Mouse (Mus musculus) testis, postnatal 14 days (tissue): ENCODE data around the gene Arpp19.

ENCODE experiments used
- DNase-seq: peaks from one replicate; pipeline ENCODE4 v3.0.0; 2021; ENCODE audit warnings: low spot score

Arpp19 gene

DNA sequence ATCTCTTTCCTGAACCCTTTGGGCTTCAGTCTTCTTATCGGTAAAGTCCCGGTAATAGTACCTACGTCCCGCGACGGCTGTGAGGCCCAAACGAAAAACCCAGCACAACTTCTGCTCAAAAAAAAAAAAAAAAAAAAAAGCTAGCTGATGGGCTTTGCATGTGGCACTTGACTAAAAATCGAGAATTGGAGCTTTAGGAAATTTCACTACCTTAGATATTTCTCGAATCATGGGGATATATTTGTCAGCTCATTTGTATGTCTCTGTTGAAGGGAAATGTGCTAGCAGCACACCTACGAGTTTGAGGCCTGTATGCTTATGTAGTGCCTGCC, 909 bp downstream of the Arpp19 start:
- no peak for DNase-seq

GRCm38 (mm10) chr9:75040566-75040965, 3.2 kb downstream of the Arpp19 start:
- no peak for DNase-seq

DNA sequence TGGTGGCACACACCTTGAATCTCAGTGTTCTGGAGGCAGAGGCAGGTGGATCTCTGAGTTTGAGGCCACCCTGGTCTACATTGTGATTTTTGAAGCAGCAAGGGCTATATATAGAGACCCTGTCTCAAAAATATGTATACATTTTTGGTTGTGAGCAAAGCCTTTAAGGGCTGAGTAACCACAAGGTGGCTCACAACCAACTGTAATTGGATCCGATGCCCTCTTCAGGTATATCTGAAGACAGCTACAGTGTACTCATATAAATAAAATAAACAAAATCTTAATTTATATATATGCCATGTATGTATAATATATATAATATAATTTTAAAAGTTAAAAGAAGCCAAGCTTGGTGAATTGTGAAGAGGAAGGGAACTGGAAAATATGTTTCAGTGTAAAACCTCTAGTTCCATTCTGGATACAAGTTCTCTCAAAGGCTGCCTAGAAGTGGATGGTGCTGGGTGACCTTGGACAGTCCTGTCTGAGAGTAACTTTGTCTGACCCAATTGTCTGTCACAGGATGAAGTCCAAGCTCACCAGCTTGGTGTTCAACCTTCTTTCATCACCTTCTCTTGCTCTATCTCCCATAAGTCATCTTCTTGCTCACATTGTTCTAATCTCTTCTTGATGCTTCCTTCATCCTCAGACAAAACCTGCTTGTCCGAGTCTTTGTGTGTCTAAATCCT, 4.6 kb downstream of the Arpp19 start:
- no peak for DNase-seq

DNA sequence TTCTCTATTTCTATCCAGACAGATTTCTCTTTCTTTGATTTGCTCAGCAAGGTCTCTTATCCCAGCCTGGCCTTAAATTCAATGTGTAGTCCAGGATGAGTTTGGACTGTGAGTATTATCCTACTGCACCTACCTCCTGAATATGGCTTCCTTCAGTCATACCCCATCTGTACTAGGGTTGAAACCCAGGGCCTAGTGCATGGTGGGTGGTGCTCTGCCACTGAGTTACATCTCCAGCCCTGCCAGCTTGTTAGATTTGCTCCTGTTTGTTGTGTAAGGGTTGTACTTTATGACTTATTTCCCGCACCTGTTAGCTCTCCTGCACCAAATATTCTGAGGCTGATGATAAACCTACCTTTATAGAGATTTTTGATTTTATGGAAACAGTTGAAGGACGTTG, 5.8 kb downstream of the Arpp19 start:
- no peak for DNase-seq

- DNase-seq: no peak
Measured at GRCm38 (mm10) chr9:75047079-75047478, 9.7 kb downstream of the Arpp19 start.

- no peak for DNase-seq
Measured at GRCm38 (mm10) chr9:75049100-75049499, 11.7 kb downstream of the Arpp19 start.

- no peak for DNase-seq
Measured at GRCm38 (mm10) chr9:75050003-75050402, 12.6 kb downstream of the Arpp19 start.

DNA sequence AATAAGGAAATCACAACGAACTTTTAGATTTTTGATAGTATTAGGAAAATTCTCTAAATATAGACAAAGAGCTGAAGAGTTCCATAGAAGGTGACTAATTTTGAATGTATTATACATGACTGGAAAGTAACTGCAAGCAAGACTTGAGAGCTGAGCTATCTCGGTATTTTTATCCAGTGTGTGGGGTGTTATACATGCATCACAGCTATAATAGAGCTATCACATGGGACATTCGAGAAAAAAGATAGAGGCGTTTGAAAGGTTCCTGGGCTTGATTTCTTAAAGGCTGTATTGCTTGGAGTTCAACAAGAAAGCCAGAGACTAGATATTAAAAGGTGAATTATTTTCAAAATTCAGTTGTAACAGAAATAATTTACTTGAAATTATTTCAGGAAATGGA, 14.4 kb downstream of the Arpp19 start:
- DNase-seq: no peak

GRCm38 (mm10) chr9:75055046-75055445, 17.6 kb downstream of the Arpp19 start:
- DNase-seq: no peak

GRCm38 (mm10) chr9:75064678-75065331, 27.4 kb downstream of the Arpp19 start:
- DNase-seq: no peak

DNA sequence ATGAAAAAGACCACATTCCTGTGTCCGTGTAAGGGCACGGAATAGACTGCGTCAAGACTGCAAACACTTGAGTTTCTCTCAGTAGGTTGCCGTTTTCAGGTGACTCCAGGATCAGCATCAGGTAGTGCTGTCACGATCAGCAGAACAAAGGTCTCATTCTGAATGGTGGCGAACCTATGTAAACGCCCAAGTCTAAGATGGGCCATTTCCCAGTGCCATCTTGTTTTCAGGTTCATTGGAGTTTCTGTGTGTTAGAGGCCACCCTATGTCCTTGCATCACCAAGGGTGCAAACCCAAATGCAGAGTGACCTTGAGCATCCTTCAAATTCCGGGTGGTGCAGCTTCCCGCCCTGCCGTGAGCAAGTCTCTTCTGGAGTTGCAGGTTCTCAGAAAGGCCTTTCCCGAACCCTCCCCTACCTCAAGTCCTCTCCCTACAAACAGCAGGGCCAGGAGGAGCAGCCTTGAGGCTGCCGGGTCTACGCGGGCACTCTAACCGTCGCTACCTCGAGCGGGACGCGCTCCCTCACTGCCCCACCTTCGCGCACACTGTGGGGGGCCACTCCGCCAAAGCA, 33.1 kb downstream of the Arpp19 start, which contains the start of gene Myo5a:
Myo5a (plus strand) TSS at position 559 of the 572 bp plus-strand sequence.
- no peak for DNase-seq

DNA sequence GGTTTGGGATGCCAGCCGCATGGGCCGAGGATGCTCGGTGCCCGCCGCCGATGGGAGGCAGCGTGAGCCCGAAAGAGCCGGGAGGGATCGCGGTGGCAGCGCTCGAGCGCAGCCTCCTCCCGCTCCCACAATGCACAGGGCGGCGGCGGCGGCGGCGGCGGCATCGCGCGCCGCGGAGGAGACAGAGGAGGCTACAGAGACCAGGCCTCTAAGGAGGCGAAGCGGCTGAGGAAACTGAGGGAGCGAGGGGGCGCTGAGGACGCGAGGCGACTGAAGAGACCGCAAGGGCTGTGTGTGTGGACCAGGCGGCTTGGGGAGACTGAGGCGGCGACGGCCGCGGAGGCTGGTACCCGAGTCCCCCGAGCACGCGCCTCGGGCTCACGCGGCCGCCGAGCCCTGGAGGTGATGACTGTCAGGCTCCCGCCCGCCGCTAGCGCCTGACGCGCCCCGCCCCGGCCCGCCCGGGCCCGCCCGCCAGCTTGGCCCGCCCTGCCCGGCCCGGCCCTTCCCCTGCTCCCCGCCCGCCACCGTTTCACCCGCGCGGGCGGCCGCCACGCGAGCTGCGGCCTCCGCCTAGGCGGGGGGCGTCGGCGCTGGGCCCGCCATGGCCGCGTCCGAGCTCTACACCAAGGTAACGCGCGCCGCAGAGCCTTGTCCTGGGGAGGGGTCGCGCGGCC, 33.8 kb downstream of the Arpp19 start:
- DNase-seq: peak; percentile 83

DNA sequence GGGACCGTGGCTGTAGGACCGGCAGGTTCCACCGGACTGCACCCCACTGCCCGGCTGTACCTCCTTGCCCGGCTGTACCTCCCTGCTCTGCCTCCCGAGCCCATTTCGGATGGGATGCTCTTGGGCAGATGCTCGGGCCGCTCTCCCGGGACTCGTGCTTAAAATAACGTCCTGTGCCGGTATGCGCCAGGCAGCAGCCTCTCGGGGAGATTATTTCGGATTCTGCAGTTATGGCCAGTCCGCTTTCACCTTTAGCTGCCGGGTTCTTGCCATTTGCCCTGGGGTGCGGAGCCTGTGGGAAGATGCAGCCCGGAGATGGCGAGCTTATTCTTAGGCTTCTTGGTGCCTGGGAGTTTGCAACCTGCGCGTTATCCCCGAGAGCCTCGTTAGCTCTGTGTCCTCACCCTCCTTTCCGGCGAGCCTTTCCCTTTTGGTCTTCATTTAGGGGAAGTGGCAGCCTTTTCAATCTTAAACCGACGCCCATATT, 34.3 kb downstream of the Arpp19 start:
- no peak for DNase-seq

DNA sequence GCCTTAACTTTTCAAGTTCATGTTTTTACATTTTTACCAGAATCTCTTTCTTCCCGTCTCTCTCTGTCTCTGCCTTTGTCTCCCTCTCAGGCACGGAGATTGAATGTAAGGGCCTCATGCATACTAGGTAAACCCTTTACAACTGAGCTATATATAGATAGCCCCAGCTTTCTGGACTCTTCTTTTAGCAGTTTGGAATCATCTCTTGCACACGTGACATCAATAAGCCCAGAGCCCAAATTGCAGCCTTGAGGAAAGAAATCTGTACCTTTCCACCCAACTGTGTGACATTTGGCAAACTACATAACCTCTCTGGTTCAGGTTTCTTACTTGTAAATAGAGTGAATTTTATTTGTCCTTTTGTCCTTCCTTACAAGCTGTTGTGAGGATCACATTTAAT, 34.9 kb downstream of the Arpp19 start:
- no peak for DNase-seq

DNA sequence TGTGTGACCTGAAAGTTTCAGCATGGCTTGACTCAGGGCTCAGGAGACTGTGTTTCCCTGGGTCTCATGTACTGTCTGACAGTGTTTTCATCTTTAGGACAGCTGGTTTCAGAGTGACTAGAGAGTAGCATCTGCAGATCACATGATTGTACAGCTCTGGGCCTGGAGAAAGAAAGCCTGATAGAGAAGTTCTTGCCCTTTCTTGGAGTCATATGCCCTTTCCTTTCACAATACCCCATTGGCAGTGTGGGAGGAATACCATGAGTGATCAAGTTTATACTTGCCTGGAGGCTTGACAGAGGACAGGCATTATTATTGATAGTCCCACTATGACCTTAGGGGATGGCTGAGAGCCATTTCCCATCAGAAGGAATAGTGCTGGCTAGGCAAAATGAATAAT, 39.8 kb downstream of the Arpp19 start:
- DNase-seq: no peak

GRCm38 (mm10) chr9:75085242-75085824, 47.9 kb downstream of the Arpp19 start:
- DNase-seq: no peak

DNA sequence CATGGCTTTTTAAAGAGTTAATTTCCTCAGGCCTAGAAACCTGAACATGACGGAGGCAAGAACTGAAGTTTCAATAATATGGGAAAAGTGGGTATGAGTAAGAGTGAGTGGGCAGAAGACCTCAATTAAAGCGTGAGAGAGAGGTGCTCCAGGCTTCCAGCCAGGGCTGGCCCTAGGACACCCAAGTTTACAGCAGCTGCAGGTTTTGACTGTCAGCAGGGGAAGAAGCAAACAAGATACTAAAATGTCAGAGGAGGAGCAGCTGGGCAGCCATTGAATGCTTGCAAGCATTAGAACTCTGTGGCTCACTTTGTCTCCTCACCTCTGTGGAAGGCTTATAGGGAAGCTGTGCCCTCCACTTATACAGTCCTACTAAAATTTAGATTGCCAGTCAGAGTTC, 50.4 kb downstream of the Arpp19 start:
- no peak for DNase-seq

GRCm38 (mm10) chr9:75089285-75089684, 51.9 kb downstream of the Arpp19 start:
- no peak for DNase-seq

DNA sequence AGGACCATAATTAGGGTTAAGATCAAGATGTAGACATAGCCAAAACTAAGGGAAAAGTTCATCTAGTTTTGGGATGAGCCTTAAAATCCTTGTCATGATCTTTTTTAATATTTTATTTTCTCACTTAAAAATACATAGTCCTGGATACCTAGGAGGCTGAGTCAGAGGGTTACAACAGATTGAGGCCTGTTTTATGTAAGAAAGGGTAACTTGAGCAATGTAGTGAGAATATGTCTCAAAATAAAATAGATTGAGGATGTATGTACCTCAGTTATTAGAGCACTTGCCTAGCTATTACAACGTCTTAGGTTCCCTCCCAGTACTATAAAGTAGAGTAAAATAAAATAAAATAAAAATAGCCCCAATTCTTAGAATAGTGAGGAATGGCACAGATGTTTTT, 54.7 kb downstream of the Arpp19 start:
- no peak for DNase-seq

DNA sequence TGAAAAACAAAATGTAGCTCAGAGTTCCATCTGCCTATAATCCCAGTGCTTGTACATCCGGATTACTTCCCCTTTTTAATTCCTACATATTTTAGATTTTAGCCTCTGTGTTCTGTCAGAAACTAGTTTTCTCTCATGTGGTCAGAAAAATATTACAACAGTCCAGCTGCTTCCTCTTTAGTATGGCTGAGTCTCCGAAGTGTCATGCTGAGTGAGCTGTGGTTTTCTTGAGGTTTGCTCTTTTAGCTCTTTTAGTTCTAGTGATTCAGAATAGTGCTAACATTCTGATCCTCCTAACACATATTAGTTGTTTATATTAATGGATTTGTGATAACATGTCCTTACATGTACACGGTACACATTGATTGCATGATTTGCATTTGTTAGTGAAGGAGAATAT, 57.3 kb downstream of the Arpp19 start:
- DNase-seq: no peak

GRCm38 (mm10) chr9:75098937-75099336, 61.5 kb downstream of the Arpp19 start:
- no peak for DNase-seq

- DNase-seq: no peak
Measured at GRCm38 (mm10) chr9:75100157-75100781, 62.9 kb downstream of the Arpp19 start.
